Mouse (Mus musculus) liver, embryonic 11.5 days (tissue): ENCODE results near the gene Mgrn1. TPM values are rescaled to one million over a fixed set of nuclear protein-coding genes. Genes with fewer than 3 reads are reported as not detected.

Experiments
- ATAC-seq: fragments of 200-750 bp; cut with Nextera tagmentation; replicated peaks from 2 replicates; pipeline ENCODE4 v1.8.0; 2017; ENCODE audit warnings: moderate number of reproducible peaks, mild to moderate bottlenecking, moderate TSS enrichment, moderate library complexity; ENCODE audit not compliant: low FRiP score
- DNase-seq: peaks from one replicate; pipeline ENCODE4 v3.0.0-alpha.2; 2017; ENCODE audit warnings: low spot score
- H3K27ac ChIP-seq: fragments of 300-500 bp; sonication (generic); 2 replicates; pipeline ENCODE4 v1.5.1; 2014; ENCODE audit warnings: mild to moderate bottlenecking, low read depth, low read length, control low read depth
- H3K27me3 ChIP-seq: fragments of 300-500 bp; sonication (generic); replicated peaks from 2 replicates; pipeline ENCODE4 v1.6.1; 2014; ENCODE audit warnings: low read length, mixed read lengths; ENCODE audit not compliant: control insufficient read depth, insufficient read depth
- H3K36me3 ChIP-seq: fragments of 300-500 bp; sonication (generic); 2 replicates; pipeline ENCODE4 v1.6.1; 2014; ENCODE audit warnings: mild to moderate bottlenecking, low read length, moderate library complexity, mixed read lengths; ENCODE audit not compliant: control insufficient read depth, insufficient read depth
- H3K4me1 ChIP-seq: fragments of 300-500 bp; sonication (generic); replicated peaks from 2 replicates; pipeline ENCODE4 v1.6.1; 2014; ENCODE audit warnings: low read length, mixed read lengths; ENCODE audit not compliant: control insufficient read depth, insufficient read depth
- H3K4me2 ChIP-seq: fragments of 300-500 bp; sonication (generic); 2 replicates; pipeline ENCODE4 v1.6.1; 2014; ENCODE audit warnings: mild to moderate bottlenecking, control low read depth, moderate library complexity
- H3K4me3 ChIP-seq: fragments of 300-500 bp; sonication (generic); 2 replicates; pipeline ENCODE4 v1.5.1; 2014; ENCODE audit warnings: low read depth, low read length, control low read depth
- H3K9ac ChIP-seq: fragments of 300-500 bp; sonication (generic); 2 replicates; pipeline ENCODE4 v1.6.1; 2014; ENCODE audit warnings: low read depth, low read length, control low read depth
- H3K9me3 ChIP-seq: fragments of 300-500 bp; sonication (generic); 2 replicates; pipeline ENCODE4 v1.6.1; 2016; ENCODE audit warnings: low read length, inconsistent platforms, mixed read lengths; ENCODE audit not compliant: control insufficient read depth
- WGBS: fragments of 180-500 bp; shearing (Covaris S2); extraction: QIAGEN DNeasy Blood & Tissue Kit; methylation state at CpG from one replicate; pipeline ENCODE4 v1.1.7; 2014; 5-methylcytosine and 5-hydroxymethylcytosine counted together
- polyA plus RNA-seq: library from polyadenylated mRNA; unstranded; fragments of >200 nt; fragmentation: Nextera tagmentation; extraction: Ambion mirVana; gene quantifications from 2 replicates; pipeline ENCODE4 v1.2.1, GENCODE M21; 2014

Mgrn1 gene
- polyA plus RNA-seq, 1 experiment from 2014 or later: 50.5 TPM

GRCm38 (mm10) chr16:4881400-4882351 is 4.4 kb upstream of the Mgrn1 start:
- peak overlapping the region; percentile 89 for H3K9ac ChIP-seq
- H3K4me1 ChIP-seq: peaks cover 31% of the 10 kb centered on the region
- peak overlapping the region; percentile 91 for H3K27ac ChIP-seq
- WGBS: 73% methylated on average over 10 of the region's 10 CpGs
- H3K9me3 ChIP-seq: no peaks in the 10 kb centered on the region
- H3K27me3 ChIP-seq: no peaks in the 10 kb centered on the region
- no peaks in the 10 kb centered on the region for H3K36me3 ChIP-seq
- ATAC-seq (no peak), DNase-seq (no peak)
- H3K4me2 ChIP-seq: peak overlapping the region; percentile 96
- peak overlapping the region; percentile 89 for H3K4me3 ChIP-seq

- H3K36me3 ChIP-seq: no peaks in the 10 kb centered on the region; the same call in 1 of the 2 replicates
- H3K9me3 ChIP-seq: no peaks in the 10 kb centered on the region
- H3K4me1 ChIP-seq: peaks cover 29% of the 10 kb centered on the region
- DNase-seq: no peak
- no peak overlapping the region for H3K4me3 ChIP-seq
- ATAC-seq: no peak
- H3K9ac ChIP-seq: peak overlapping the region; percentile 52
- no peak overlapping the region for H3K27ac ChIP-seq
- peak overlapping the region; percentile 93 for H3K4me2 ChIP-seq
- H3K27me3 ChIP-seq: no peaks in the 10 kb centered on the region
- 88% methylated on average over 10 of the region's 10 CpGs for whole genome bisulfite sequencing
Measured at GRCm38 (mm10) chr16:4884930-4885329, 1.1 kb upstream of the Mgrn1 start.

- ATAC-seq: no peak
- peak overlapping the region; percentile 93 for H3K4me2 ChIP-seq
- H3K27me3 ChIP-seq: no peaks in the 10 kb centered on the region
- DNase-seq: peak; percentile 65
- peak overlapping the region; percentile 91 for H3K4me3 ChIP-seq
- no peaks in the 10 kb centered on the region for H3K9me3 ChIP-seq
- peak overlapping the region; percentile 56 for H3K27ac ChIP-seq
- peaks cover 28% of the 10 kb centered on the region for H3K4me1 ChIP-seq
- no peaks in the 10 kb centered on the region; the same call in 1 of the 2 replicates for H3K36me3 ChIP-seq
- peak overlapping the region; percentile 93 for H3K9ac ChIP-seq
- WGBS: 0% methylated on average over 8 of the region's 8 CpGs
Measured at GRCm38 (mm10) chr16:4886690-4887020, 606 bp downstream of the Mgrn1 start.

- no peak overlapping the region for H3K9ac ChIP-seq
- no peaks in the 10 kb centered on the region for H3K9me3 ChIP-seq
- DNase-seq: no peak
- 59% methylated on average over 4 of the region's 4 CpGs for WGBS
- H3K27ac ChIP-seq: no peak overlapping the region
- no peak overlapping the region for H3K4me2 ChIP-seq
- H3K4me1 ChIP-seq: peaks cover 24% of the 10 kb centered on the region
- no peaks in the 10 kb centered on the region for H3K27me3 ChIP-seq
- H3K4me3 ChIP-seq: no peak overlapping the region
- ATAC-seq: no peak
- H3K36me3 ChIP-seq: no peaks in the 10 kb centered on the region; the same call in 1 of the 2 replicates
Measured at GRCm38 (mm10) chr16:4890201-4890709, 4.2 kb downstream of the Mgrn1 start.

- no peaks in the 10 kb centered on the region; the same call in 1 of the 2 replicates for H3K36me3 ChIP-seq
- H3K4me3 ChIP-seq: no peak overlapping the region
- no peaks in the 10 kb centered on the region for H3K27me3 ChIP-seq
- H3K27ac ChIP-seq: no peak overlapping the region
- ATAC-seq: no peak
- H3K4me2 ChIP-seq: no peak overlapping the region
- no peak for DNase-seq
- H3K9me3 ChIP-seq: no peaks in the 10 kb centered on the region
- H3K9ac ChIP-seq: no peak overlapping the region
- WGBS: 81% methylated on average over 6 of the region's 6 CpGs
- peaks cover 34% of the 10 kb centered on the region for H3K4me1 ChIP-seq
Measured at GRCm38 (mm10) chr16:4892171-4892570, 6.1 kb downstream of the Mgrn1 start.

- DNase-seq: no peak
- no peak overlapping the region for H3K27ac ChIP-seq
- H3K9me3 ChIP-seq: no peaks in the 10 kb centered on the region
- H3K4me1 ChIP-seq: peaks cover 28% of the 10 kb centered on the region
- no peak overlapping the region for H3K9ac ChIP-seq
- 76% methylated on average over 7 of the region's 7 CpGs for WGBS
- no peaks in the 10 kb centered on the region; the same call in 1 of the 2 replicates for H3K36me3 ChIP-seq
- no peak for ATAC-seq
- no peaks in the 10 kb centered on the region for H3K27me3 ChIP-seq
- H3K4me3 ChIP-seq: no peak overlapping the region
- no peak overlapping the region for H3K4me2 ChIP-seq
Measured at GRCm38 (mm10) chr16:4894201-4894908, 8.3 kb downstream of the Mgrn1 start.

GRCm38 (mm10) chr16:4896249-4897027 is 10.4 kb downstream of the Mgrn1 start:
- peak overlapping the region; percentile 21 for H3K4me2 ChIP-seq
- H3K9ac ChIP-seq: no peak overlapping the region
- H3K4me1 ChIP-seq: peaks cover 29% of the 10 kb centered on the region
- ATAC-seq (peak; percentile 87), DNase-seq (no peak)
- H3K27me3 ChIP-seq: no peaks in the 10 kb centered on the region
- peak overlapping the region; percentile 49; the same call in 1 of the 2 replicates for H3K27ac ChIP-seq
- H3K36me3 ChIP-seq: no peaks in the 10 kb centered on the region
- H3K4me3 ChIP-seq: no peak overlapping the region
- H3K9me3 ChIP-seq: no peaks in the 10 kb centered on the region
- 30% methylated on average over 5 of the region's 5 CpGs for WGBS

GRCm38 (mm10) chr16:4897146-4897730 is 11.2 kb downstream of the Mgrn1 start:
- no peak overlapping the region for H3K27ac ChIP-seq
- WGBS: 51% methylated on average over 7 of the region's 7 CpGs
- ATAC-seq: peak; percentile 39; the same call in 1 of the 2 replicates
- no peak overlapping the region for H3K4me3 ChIP-seq
- no peak overlapping the region for H3K9ac ChIP-seq
- H3K27me3 ChIP-seq: no peaks in the 10 kb centered on the region
- H3K4me2 ChIP-seq: no peak overlapping the region
- no peaks in the 10 kb centered on the region for H3K9me3 ChIP-seq
- no peaks in the 10 kb centered on the region for H3K36me3 ChIP-seq
- H3K4me1 ChIP-seq: peaks cover 25% of the 10 kb centered on the region
- DNase-seq: no peak
